14 mouse cellular contexts compared by ENCODE assay signal in genomic region chr19:48117646-48118045, GRCm38 (mm10).
"Had no signal": no experiment of that assay in that cellular context is flagged by ENCODE, and none has a peak within 500 bp of the region (broad histone marks: within the 10 kb centered on the region; RNA-seq: fewer than 3 reads in every experiment).

No protein-coding gene starts in this region.

- H3K4me3 ChIP-seq: kidney, embryonic 15.5 days; limb, embryonic 13.5 days had no signal

- H3K4me1 ChIP-seq: kidney, embryonic 15.5 days had no signal

- H3K27me3 ChIP-seq: kidney, embryonic 15.5 days had no signal

- H3K9ac ChIP-seq: kidney, embryonic 15.5 days; limb, embryonic 13.5 days; liver, embryonic 14.5 days had no signal

- H3K27ac ChIP-seq: kidney, embryonic 15.5 days; limb, embryonic 13.5 days; liver, embryonic 14.5 days had no signal

- H3K9me3 ChIP-seq: kidney, embryonic 15.5 days; limb, embryonic 13.5 days had no signal

- H3K36me3 ChIP-seq: kidney, embryonic 15.5 days; limb, embryonic 13.5 days had no signal

- H3K4me2 ChIP-seq: kidney, embryonic 15.5 days; limb, embryonic 13.5 days; midbrain, embryonic 11.5 days had no signal

- ATAC-seq: intestine, embryonic 16.5 days; midbrain, embryonic 16.5 days had no signal

- DNase-seq: kidney, adult 2 months; kidney, postnatal 36 days; layer of hippocampus, adult 9-11 months; layer of hippocampus, postnatal 36 days; lung, adult 2 months; lung, postnatal 10 days; lung, postnatal 4 days; thymus, postnatal 36 days had no signal
